Mouse (Mus musculus) liver, adult 2 months (tissue): ENCODE measurements around the gene Clint1.

Source experiments
- CTCF ChIP-seq: fragments of 200-500 bp; IDR thresholded peaks from 2 replicates; pipeline ENCODE4 v1.5.1; 2011; ENCODE audit warnings: low read depth, low read length, control low read depth
- POLR2A ChIP-seq: fragments of 200-500 bp; IDR thresholded peaks from 2 replicates; pipeline ENCODE4 v1.6.1; 2011; ENCODE audit warnings: low read length, control low read depth; ENCODE audit not compliant: insufficient read depth; ENCODE audit errors: extremely low read depth

- no peak for TF ChIP-seq CTCF
- no peak for TF ChIP-seq POLR2A
These were observed 16.1 kb upstream of the Clint1 start for GRCm38 (mm10) chr11:45835625-45836255.
